Mouse (Mus musculus): ENCODE measurements at regions not wholly inside any gene's neighbourhood (a gene's known extent, or its start where the extent isn't known, plus 50 kb on each side); places are given as distances from the start of the nearest gene placed in this dataset.
A peak's percentile ranks its signal among the peaks of the same experiment; 100 is the strongest.

DNA sequence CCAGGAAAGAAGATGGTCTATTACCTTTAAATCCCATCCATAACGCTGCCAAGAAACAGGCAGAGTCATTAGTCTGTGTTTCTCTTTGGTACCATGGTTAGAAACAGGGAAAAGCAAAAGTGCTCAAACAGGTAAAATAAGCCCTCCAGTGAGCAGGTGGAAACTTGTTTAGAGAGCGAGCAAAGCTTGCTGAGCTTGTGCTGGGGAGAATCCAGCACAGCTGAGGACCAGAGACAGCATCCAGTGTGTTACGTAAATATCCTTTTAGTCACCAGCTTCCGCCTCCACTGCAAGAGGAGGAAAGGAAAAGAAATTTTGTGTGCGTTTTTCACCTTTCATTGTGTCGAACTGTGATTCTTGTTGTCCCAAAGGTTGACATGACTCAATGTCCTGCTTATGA, 586.0 kb upstream of the A1bg start:
- no peak for DNase-seq (ENCODE audit: low spot score)

DNA sequence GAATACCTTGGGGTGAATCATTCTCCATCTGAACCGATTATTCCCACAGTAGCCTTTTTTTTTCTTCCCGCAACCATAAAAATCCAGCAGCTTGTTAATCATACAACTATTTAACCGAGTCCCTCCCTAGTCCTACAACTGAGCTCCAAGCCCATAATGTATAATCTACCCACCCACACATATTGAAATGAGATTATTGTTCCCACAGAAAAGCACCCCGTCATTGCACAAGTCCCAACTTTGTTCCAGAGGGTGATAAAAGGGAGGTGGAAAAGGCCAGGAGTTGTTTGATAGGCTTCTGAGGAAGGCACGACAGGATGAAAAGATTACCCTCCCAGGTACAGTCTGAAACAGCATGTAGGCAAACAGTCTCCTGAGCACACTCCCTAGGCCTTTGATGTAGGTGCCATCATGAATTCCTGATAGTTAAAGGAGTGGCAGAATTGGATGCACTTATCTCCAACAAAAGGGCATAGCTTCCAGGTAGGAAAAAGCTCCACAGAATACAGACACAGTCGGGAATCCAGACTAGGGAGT, 583.6 kb upstream of the A1bg start:
- DNase-seq (ENCODE audit: low spot score), result no peak

DNA sequence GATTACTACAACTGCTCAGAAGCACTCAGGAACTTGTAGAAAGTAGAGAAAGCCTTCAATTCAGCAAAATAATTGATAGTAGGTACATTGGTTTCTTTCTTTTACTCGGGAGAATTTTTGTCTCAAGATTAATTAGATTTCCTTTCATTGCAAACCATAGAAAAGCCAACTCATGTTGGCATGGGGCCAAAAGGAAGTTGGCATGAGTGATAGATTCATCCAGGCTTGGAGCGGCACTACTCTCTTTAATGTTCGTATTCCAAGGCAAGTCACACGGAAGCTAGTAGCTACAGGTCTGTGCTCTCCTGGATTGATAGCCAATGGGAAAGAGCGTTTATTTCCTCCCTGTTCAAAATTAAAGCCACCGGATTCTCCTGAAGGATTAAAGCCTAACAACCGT, 580.6 kb upstream of the A1bg start:
- DNase-seq (ENCODE audit: low spot score), result peak; percentile 39

DNA sequence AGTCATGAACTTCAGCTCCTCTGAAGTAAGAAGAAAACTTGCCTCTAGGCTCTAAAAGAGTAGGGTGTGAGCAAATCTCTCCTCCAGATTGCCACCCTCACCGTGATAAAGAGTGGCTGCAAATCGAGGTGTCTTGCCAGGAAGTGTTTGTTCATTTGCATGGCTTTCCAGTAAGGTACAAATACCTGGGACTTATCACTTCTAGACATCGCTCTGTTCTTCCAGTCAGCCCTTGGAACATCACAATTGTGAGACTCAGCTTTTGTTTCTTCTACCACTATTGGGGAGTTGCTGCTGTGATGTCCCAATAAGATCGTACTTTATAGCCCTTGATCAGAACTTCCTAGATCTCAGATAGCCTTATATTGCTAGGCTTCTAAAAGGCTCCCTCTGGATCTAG, 566.9 kb upstream of the A1bg start:
- no peak for DNase-seq (ENCODE audit: low spot score)

- DNase-seq (ENCODE audit: low spot score), result peak; percentile 15
Observed at GRCm38 (mm10) chr15:61481861-61482260, 559.0 kb upstream of the A1bg start.

DNA sequence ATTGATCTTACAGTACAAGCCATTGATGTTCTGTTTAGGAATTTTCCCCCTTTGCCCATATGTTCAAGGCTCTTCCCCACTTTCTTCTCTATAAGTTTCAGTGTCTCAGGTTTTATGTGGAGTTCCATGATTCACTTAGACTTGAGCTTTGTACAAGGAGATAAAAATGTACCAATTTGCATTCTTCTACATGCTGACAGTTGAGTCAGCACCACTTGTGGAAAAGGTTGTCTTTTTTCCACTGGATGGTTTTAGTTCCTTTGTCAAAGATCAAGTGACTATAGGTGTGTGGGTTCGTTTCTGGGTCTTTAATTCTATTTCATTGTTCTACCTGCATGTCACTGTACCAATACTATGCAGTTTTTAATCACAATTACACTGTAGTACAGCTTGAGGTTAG, 551.1 kb upstream of the A1bg start:
- no peak for DNase-seq (ENCODE audit: low spot score)

GRCm38 (mm10) chr15:61455042-61455441, 532.2 kb upstream of the A1bg start:
- DNase-seq (ENCODE audit: low spot score), result no peak

DNA sequence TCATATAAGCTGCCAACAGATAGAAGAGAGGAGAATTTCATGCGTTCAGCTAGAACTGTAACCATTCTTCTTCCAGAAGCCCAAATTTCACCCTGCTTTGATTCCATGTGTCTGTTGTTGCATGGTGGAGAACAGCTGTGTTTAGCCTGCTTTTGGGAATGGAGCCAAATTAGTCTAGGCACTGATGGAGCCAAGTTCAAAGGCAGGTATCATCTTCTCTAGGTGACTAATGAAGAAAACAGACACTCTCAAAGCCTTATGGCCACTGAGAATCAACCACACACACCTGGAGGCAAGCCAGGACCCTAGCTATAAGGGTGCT, 531.5 kb upstream of the A1bg start:
- DNase-seq (ENCODE audit: low spot score), result no peak

DNA sequence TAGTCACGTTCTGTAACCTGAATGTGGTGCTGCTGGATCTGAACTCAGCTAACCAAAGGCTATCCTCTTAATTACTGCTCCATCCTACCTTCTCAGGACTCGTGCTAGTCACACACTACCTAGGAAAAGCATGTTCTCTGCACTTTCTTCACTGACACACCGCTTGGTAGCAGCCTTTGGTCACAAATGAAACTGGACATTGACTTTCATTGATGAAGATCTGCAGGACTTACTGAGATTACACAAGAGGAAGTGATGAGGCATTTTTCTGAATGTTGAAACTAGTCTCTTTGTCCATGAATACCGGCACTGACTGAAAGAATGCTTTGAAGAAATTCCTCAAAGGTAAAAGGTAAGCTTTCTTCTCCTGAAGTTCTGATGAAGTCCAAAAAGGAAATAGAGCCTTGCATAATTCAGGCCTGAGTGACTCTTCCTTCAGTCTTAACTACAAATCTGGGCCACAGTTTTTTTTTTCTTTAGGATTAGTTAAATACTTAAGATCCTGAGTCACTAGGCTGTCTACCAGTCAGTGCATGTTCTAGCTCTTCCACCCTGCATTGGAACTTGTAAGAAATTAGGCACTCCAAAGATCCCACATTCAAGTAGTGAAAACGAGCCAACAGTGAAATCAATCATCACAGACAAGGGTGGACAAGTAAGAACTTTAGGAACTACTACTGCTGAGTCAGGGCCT, 531.0 kb upstream of the A1bg start:
- DNase-seq (ENCODE audit: low spot score), result peak; percentile 16

- no peak for DNase-seq (ENCODE audit: low spot score)
Observed at GRCm38 (mm10) chr15:61450217-61450616, 527.4 kb upstream of the A1bg start.

DNA sequence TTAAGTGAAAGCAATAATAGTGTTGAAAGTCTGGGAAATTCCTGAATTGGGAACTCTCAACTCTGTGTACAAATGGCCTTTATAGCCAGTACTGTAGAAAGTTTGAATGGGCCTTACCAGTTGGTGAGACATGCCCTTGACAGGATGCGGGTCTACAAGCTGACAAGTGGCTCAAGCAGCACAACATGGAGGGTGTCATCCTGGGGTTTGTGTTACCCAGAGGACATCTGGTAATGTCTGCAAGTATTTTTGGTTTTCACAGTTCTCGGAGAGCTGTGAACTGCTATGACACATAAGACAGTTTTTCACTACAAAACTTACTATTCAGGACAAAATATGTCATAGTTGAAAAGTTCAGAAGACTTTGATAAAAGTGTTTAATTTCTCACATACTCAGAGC, 525.7 kb upstream of the A1bg start:
- DNase-seq (ENCODE audit: low spot score), result no peak

GRCm38 (mm10) chr15:61446053-61446840, 523.4 kb upstream of the A1bg start:
- no peak for DNase-seq (ENCODE audit: low spot score)

GRCm38 (mm10) chr15:61441734-61442398, 519.1 kb upstream of the A1bg start:
- no peak for DNase-seq (ENCODE audit: low spot score)

DNA sequence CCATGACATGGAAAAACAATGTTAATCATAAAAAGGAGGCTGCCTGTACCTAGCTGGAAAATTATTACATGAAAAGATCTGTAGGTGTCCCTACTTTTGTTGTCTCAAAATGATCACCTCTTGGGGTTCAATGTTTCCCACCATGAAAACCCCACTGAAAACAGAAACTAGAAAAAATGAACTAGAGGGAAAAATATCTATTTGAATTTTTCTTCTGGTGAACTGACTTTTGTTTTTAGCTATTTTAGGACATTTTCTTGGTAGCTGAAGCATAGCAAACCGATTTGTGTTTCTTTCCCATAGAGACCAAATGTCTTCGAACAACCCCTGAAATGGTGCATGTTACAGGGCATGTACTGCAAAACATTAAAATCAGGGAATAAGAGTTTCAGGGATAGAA, 518.2 kb upstream of the A1bg start:
- DNase-seq (ENCODE audit: low spot score), result no peak

- no peak for DNase-seq (ENCODE audit: low spot score)
Observed at GRCm38 (mm10) chr15:61440284-61440683, 517.5 kb upstream of the A1bg start.

DNA sequence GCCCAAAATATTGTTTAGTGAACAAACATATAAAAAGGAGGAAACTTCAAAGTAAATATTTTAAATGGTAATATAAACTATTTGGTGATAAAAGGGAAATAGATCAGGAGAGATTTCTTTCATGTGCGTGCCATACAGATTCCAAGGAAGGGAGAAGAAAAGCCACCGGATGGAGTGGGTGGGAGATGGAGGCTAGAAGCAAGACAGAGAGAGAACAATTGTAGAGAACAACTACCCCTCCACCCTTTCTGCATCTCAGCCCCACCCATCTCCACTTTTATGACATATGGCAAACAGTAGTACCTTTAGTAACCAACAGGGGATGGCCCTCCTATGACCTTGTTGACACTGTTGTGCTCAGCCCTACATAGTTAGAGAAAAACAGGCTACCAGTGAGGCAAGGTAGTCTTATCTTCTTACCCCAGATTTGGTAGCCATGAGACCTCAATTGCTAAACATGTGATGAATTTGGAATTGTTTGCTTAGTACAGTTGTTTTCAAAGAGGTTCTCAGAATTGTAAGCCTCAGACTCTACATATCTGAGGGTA, 516.9 kb upstream of the A1bg start:
- DNase-seq (ENCODE audit: low spot score), result no peak

GRCm38 (mm10) chr15:61428818-61429415, 506.1 kb upstream of the A1bg start:
- no peak for DNase-seq (ENCODE audit: low spot score)

DNA sequence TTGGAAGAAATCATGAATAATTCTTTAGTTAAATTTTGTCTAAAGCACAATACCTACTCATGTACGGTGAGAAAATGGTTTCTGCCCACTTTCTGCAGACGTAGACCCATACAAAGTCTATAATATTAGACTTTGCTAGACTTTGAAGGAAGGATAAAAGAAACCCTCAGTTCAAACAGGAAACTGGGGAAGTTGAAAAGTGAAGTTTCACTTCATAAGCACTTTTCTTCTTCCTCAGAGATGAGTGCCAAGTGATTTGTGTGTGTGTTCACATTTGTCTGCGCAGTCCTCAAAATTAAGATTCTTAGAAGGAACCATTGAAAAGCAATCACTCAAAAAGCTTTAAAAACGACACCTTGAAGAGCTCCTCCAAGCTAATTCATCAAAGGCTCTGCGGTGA, 500.2 kb upstream of the A1bg start:
- DNase-seq (ENCODE audit: low spot score), result no peak

GRCm38 (mm10) chr15:61417506-61417905, 494.7 kb upstream of the A1bg start:
- DNase-seq (ENCODE audit: low spot score), result no peak

- DNase-seq (ENCODE audit: low spot score), result no peak
Observed at GRCm38 (mm10) chr15:61416841-61417240, 494.0 kb upstream of the A1bg start.

DNA sequence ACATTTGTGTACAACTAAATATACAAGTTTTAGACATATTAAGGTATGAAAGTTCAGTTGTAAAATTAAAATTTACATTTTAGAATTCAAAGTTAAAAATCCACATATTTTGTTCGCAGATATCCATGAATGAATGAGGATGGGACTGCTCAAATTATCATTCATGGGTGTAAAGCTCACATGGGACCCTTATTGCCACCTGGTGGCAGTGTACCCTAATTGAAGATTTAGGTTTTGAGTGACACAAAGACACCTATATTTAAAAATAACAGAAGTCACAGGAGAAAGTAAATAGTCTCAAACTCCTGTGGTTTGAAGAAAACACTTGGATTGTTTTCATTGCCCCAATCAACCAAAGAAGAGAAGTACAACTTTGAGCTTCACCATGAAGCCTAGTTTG, 492.8 kb upstream of the A1bg start:
- DNase-seq (ENCODE audit: low spot score), result no peak

DNA sequence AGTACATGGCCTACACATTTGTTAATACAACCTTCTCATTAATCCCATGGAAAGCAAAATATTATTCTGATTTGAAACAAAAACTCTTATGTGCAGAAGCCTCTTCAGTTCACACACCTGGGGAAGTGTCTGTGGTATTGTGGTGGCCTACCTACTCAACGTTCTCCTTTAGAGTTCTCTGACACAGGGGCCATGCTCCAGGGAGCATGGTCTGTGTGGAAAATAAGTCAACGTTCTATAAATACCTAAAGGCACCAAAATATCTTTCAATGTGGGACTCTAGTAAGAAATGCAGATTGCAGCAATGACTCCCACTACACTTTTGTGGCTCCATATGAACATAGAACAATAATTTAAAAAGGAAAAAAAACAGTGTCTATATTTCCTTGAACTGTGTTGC, 489.0 kb upstream of the A1bg start:
- DNase-seq (ENCODE audit: low spot score), result no peak
